ENCODE assay signal across 19 mouse cellular contexts in genomic region chr6:53580346-53580745, GRCm38 (mm10).
DNase-seq lines count a peak whose midpoint lies in the region; ATAC-seq lines count a peak whose summit lies in the region.
"Had no signal": no experiment of that assay in that cellular context is flagged by ENCODE, and none has a peak within 500 bp of the region (broad histone marks: within the 10 kb centered on the region; RNA-seq: fewer than 3 reads in every experiment).

No protein-coding gene starts in this region.

- peak; percentile 65 to 86 for ATAC-seq in hematopoietic stem cell, adult 5-6 weeks (replicated peaks in 1 of 2; ENCODE audit: insufficient read depth in 1 of 2, low FRiP score in 2 of 2, low TSS enrichment in 1 of 2, low read depth in 1 of 2, poor library complexity in 2 of 2, severe bottlenecking in 2 of 2)
- ATAC-seq: forebrain, embryonic 16.5 days; hindbrain, postnatal 0 days had no signal

- DNase-seq in heart, adult 11 months: peak; percentile 90
- DNase-seq in heart, adult 8-10 months (ENCODE audit: low spot score): no peak
- DNase-seq in lung, postnatal 36 days: peak; percentile 20
- DNase-seq in lung, postnatal 10 days: no peak
- DNase-seq in right cerebral cortex, adult 2 months (ENCODE audit: low spot score in 2 of 2): no peak
- DNase-seq: adrenal gland, adult 2 months; adrenal gland, postnatal 25 days; cerebellum, adult 11 months; cerebellum, adult 8-10 months; cerebellum, postnatal 14 days; gastrocnemius, postnatal 10 days; kidney, adult 11 months had no signal

- H3K27ac ChIP-seq in brown adipose tissue, adult 24 weeks (replicated peaks; ENCODE audit: low read depth, low read length): peak overlapping the region; percentile 43
- H3K27ac ChIP-seq: embryonic facial prominence, embryonic 13.5 days; heart, embryonic 10.5 days; hindbrain, embryonic 12.5 days; hindbrain, postnatal 0 days had no signal

- H3K4me3 ChIP-seq in brown adipose tissue, adult 24 weeks (ENCODE audit: insufficient read depth, low read depth, low read length): no peak overlapping the region
- H3K4me3 ChIP-seq: embryonic facial prominence, embryonic 13.5 days; heart, embryonic 10.5 days; hindbrain, embryonic 12.5 days had no signal

- peaks cover 5% of the 10 kb centered on the region; the same call in 1 of the 2 replicates for H3K4me1 ChIP-seq in brown adipose tissue, adult 24 weeks (ENCODE audit: control insufficient read depth, insufficient read depth, insufficient read length, low read length)

Comparison
In these comparisons a context has a peak if more than half of its experiments do, and no peak if none do; other contexts are left out.
1. DNase-seq: peak in heart, adult 11 months (single experiment) and lung, postnatal 36 days (single experiment); none in heart, adult 8-10 months (single experiment), lung, postnatal 10 days (single experiment) and right cerebral cortex, adult 2 months (0 of 2).